Mouse (Mus musculus): ENCODE results near the gene Tmem144.

Gene Tmem144

DNA sequence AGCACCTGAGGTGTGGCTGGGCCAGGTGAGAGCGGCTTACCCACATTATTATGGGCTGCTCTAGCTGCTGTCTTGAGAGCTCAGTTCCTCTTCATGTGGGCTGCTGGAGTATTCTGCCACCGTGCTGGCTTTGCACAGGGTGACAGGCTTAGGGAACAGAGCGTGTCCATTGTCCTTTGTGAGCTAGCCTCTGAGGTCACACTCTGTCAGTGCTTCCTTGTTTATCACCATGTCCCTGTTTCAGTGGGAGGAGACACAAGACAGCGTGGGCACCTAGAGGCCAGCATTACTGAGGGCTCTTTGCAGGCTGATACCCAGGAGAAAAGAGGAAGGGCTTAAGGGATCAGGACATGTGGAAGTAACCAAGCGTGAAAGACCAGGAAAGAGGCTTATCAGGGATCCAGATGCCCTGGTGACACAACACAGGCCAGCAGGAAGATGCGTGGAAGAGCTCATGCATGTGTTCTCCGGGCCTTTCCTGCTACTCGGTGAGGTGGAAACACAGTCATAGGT is at the start of gene Tmem144:
Gene Tmem144 (minus strand): TSS at position 120 of the 513 bp plus-strand sequence.
- no peak for DNase-seq (ENCODE audit: low spot score in 2 of 2)

- DNase-seq (ENCODE audit: low spot score in 2 of 2), result no peak
Observed at GRCm38 (mm10) chr3:79901734-79902133, 49.2 kb upstream of the Tmem144 start.

DNA sequence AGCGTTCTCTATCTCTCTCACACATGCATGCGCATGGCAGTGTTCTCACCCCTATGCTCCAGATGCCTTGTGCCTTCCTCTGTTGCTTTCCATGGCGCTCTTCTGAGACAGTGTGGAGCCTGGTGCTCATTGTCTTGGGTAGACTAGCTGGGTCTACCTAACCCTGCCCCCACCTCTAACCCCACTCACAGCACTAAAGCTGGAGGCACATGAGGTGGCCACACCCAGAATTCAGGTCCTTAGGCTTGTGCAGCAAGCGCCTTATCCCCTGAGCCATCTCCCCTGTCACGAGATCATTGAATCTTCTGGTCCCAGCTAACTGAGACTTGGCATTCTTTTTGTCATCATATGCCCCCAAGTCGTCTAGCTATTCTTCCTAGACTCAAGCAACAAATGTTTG is 48.7 kb upstream of the Tmem144 start:
- DNase-seq (ENCODE audit: low spot score in 2 of 2), result no peak

GRCm38 (mm10) chr3:79900502-79900901 is 47.9 kb upstream of the Tmem144 start:
- DNase-seq (ENCODE audit: low spot score in 2 of 2), result no peak

DNA sequence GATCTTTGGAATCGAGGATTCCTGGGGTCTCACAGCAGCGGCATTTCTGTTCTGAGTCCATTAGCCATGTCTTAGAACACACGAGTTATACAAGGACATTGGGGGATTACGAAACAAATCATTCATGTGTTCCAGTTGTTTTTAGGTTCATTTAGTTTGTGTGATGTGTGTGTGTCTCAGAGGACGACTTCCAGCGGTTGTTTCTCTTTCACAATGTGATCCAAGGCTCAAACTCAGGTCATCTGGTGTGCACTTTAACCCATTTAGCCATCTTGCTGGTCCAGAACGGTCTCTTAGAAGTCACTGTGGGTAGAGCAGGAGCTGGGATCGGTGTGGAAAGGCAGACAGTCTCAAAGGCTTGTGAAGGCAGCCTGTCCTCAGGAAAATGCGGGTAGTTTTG is 47.3 kb upstream of the Tmem144 start:
- no peak for DNase-seq (ENCODE audit: low spot score in 2 of 2)

DNA sequence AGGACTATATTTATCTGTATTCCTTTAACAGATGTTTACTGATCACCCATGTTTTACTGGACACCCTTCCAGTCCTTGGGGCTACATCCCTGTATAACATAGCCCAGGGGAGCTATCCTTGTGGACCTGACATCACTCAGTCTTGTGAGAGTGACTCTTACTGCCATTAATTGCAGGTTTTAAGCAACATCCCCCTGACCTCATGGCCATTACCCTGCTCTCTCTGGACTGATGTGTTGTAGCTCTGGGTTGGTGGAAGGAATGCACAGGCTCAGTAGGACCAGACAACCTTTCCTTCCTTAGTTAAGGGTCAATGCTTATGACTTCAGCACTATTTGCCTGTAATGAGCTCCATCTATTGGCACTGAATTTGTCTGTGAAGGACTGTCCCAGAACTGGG is 45.9 kb upstream of the Tmem144 start:
- DNase-seq (ENCODE audit: low spot score in 2 of 2), result no peak

- peak in 1 of 2 experiments; percentile 39 for DNase-seq (ENCODE audit: low spot score in 2 of 2)
Observed at GRCm38 (mm10) chr3:79897534-79898370, 45.2 kb upstream of the Tmem144 start.

GRCm38 (mm10) chr3:79887966-79888365 is 35.4 kb upstream of the Tmem144 start:
- no peak for DNase-seq (ENCODE audit: low spot score in 2 of 2)

- DNase-seq (ENCODE audit: low spot score in 2 of 2), result no peak
Observed at GRCm38 (mm10) chr3:79887161-79887855, 34.7 kb upstream of the Tmem144 start.

GRCm38 (mm10) chr3:79886357-79887091 is 34.0 kb upstream of the Tmem144 start:
- peak in 1 of 2 experiments; percentile 23 for DNase-seq (ENCODE audit: low spot score in 2 of 2)

GRCm38 (mm10) chr3:79885686-79886356 is 33.2 kb upstream of the Tmem144 start:
- no peak for DNase-seq (ENCODE audit: low spot score in 2 of 2)

DNA sequence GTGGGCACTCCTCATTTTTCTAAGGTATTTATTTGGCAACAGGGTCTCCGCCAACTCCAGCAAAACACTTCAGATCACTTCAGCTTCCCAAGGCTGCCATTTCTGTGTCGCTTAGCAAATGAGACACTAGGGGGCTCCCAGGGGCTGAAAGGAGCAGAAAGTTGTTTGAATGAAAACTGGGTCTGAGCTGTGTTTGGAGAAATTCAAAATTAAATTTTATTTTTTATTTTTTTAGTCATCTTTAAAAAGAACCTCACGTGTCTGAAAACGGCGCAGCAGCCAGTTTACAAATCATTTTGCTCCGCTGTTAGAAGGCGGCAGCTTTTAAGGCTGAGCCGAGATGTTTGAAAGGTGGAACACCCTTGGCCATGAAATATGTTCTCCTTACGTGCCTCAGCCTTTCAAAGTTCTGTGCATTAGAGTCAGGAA is 32.2 kb upstream of the Tmem144 start:
- DNase-seq (ENCODE audit: low spot score in 2 of 2), result peak; percentile 77 to 80

DNA sequence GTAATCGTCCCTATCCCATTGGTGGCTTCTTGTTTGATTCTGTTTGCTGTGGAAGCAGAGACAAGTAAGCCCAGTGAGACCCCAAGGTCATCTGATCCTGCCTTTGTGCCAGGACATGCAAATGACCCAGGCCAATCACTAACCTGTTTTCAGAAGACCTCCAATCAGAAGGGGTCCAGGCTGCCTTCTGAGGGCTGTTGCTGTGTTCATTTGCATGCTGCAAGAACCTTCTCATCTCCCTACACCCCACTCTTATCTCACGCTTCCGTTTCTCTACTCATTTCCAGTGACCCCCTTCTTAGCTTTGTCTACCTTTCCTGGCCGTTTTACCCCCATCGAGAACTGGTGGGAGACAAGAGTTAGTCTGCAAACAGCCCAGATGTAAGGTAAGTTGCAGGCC is 31.7 kb upstream of the Tmem144 start, which contains the start of gene Fam198b:
Gene Fam198b (plus strand): TSS at position 229 of the 400 bp plus-strand sequence.
- no peak for DNase-seq (ENCODE audit: low spot score in 2 of 2)

GRCm38 (mm10) chr3:79883092-79883491 is 30.5 kb upstream of the Tmem144 start:
- peak; percentile 78 to 80 for DNase-seq (ENCODE audit: low spot score in 2 of 2)

- no peak for DNase-seq (ENCODE audit: low spot score in 2 of 2)
Observed at GRCm38 (mm10) chr3:79881645-79882044, 29.1 kb upstream of the Tmem144 start.

DNA sequence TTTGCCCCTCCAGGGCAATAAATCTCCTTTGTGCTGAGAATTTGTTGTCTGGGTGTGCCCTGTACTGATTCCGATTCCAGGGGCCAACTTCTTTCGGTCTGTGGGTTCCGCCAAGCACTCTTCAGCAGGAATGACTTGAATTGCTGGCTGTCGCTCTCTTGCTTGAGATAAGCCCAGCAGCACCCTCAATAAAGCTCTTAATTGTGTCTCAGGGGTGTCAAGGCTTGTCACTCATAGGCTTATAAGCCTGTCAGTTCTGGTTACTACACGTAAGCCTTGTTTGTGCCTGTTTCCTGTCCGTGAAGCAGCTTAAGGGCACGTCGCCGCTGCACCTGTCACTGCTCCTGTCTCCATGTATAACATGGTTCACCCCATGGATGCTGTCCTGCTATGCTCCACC is 26.7 kb upstream of the Tmem144 start:
- DNase-seq (ENCODE audit: low spot score in 2 of 2), result no peak

DNA sequence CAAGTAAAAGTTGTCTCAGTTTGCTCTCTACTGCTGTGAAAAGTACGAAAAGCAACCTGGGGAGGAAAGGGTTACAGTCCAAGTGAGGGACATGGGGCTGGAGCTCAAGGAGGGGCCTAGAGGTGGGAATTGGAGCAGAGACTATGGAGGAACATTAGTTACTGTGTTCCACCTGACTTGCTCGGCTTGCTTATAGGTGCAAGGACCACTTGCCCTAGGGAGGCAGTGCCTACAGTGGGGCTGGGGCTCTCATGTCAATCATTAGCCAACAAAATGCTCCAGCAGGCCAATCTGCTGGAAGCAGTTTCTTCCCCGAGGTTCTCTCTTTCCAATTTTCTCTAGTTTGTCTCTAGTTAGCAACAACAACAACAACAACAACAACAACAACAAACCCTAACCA is 25.8 kb upstream of the Tmem144 start:
- DNase-seq (ENCODE audit: low spot score in 2 of 2), result no peak

GRCm38 (mm10) chr3:79875471-79875870 is 22.9 kb upstream of the Tmem144 start:
- no peak for DNase-seq (ENCODE audit: low spot score in 2 of 2)

DNA sequence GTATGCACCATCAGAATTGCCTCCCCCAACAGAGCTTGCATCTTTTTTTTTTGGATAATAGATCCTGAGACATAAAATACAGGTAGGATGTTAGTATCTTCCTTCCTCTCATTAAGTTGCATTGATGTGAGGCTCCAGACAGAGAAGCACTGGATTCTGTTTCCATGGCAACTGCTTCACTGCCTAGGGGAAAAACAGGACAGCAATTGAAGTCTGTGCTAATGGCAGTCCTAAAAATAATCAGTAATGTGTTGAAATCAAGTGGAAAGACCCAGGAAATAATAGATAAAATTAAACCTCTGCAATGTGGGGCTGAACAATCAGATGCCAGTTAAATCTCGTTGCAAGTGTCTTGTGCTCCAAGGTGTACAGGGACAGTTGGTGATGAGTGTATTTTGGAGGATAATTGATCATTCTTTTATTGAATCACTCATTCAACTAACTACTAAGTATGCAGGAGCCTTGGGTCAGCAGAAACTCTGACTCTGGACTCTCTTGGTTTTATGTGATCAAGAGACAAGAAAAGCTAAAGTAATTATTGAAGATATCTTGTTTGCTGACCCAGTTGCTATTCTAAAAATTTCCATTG is 14.6 kb upstream of the Tmem144 start:
- DNase-seq (ENCODE audit: low spot score in 2 of 2), result peak; percentile 39 to 50

GRCm38 (mm10) chr3:79866526-79866925 is 14.0 kb upstream of the Tmem144 start:
- DNase-seq (ENCODE audit: low spot score in 2 of 2), result no peak

DNA sequence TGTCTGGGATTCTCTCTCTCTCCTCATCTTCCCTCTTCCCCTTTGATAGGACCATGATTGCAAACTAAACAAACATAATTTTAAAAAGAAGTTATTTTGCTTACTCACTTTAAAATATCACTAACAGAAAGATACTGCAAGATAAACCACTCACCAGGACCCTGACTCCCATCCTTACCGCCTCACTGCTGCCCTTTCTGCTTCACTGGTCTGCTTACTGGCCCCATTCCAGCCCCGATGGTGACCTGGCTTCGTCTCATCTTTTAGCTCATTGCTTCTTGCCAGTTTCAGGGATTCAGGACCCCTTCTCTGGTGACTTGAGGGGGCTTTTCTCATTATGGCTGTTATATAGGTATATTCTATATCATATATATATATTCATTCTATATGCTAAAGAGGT is 13.5 kb upstream of the Tmem144 start:
- no peak for DNase-seq (ENCODE audit: low spot score in 2 of 2)
